Mouse (Mus musculus) kidney, embryonic 14.5 days (tissue): ENCODE data around the gene Tube1. TPM values are rescaled to one million over a fixed set of nuclear protein-coding genes. Genes with fewer than 3 reads are reported as not detected.

Experiments used
- ATAC-seq: fragments of 200-750 bp; cut with Nextera tagmentation; 2 replicates; pipeline ENCODE4 v1.8.0; 2017; ENCODE audit warnings: moderate number of reproducible peaks, mild to moderate bottlenecking, moderate TSS enrichment, moderate library complexity; ENCODE audit not compliant: low FRiP score, low TSS enrichment
- H3K27ac ChIP-seq: fragments of 300-500 bp; sonication (generic); 2 replicates; pipeline ENCODE4 v1.5.1; 2014; ENCODE audit warnings: low read depth, mild to moderate bottlenecking, low read length, moderate library complexity, mixed read lengths
- H3K27me3 ChIP-seq: fragments of 300-500 bp; sonication (generic); 2 replicates; pipeline ENCODE4 v1.6.1; 2014; ENCODE audit warnings: mild to moderate bottlenecking, low read length; ENCODE audit not compliant: control insufficient read depth, insufficient read depth
- H3K36me3 ChIP-seq: fragments of 300-500 bp; sonication (generic); 2 replicates; pipeline ENCODE4 v1.6.1; 2014; ENCODE audit warnings: low read length, mixed read lengths; ENCODE audit not compliant: control insufficient read depth, insufficient read depth
- H3K4me1 ChIP-seq: fragments of 300-500 bp; sonication (generic); 2 replicates; pipeline ENCODE4 v1.6.1; 2014; ENCODE audit warnings: low read length, mixed read lengths; ENCODE audit not compliant: control insufficient read depth, insufficient read depth
- H3K4me2 ChIP-seq: fragments of 300-500 bp; sonication (generic); replicated peaks from 2 replicates; pipeline ENCODE4 v1.6.1; 2014; ENCODE audit warnings: low read depth, mild to moderate bottlenecking, low read length
- H3K4me3 ChIP-seq: fragments of 300-500 bp; sonication (generic); 2 replicates; pipeline ENCODE4 v1.5.1; 2014; ENCODE audit warnings: mild to moderate bottlenecking, low read length
- H3K9ac ChIP-seq: fragments of 300-500 bp; sonication (generic); 2 replicates; pipeline ENCODE4 v1.6.1; 2014; ENCODE audit warnings: low read depth, mild to moderate bottlenecking, low read length, moderate library complexity
- H3K9me3 ChIP-seq: fragments of 300-500 bp; sonication (generic); 2 replicates; pipeline ENCODE4 v1.6.1; 2016; ENCODE audit warnings: low read length; ENCODE audit not compliant: control insufficient read depth
- WGBS: fragments of 180-500 bp; shearing (Covaris S2); extraction: QIAGEN DNeasy Blood & Tissue Kit; methylation state at CpG from one replicate; pipeline ENCODE4 v1.1.7; 2014; 5-methylcytosine and 5-hydroxymethylcytosine counted together
- polyA plus RNA-seq: library from polyadenylated mRNA; unstranded; fragments of >200 nt; fragmentation: Nextera tagmentation; extraction: Ambion mirVana; gene quantifications from 2 replicates; pipeline ENCODE4 v1.2.1, GENCODE M21; 2014

Tube1 gene
- polyA plus RNA-seq, 1 experiment from 2014 or later, result 21.5 TPM

GRCm38 (mm10) chr10:39161406-39161805 is 27.6 kb downstream of the Tube1 start:
- WGBS, result 83% methylated on average over 1 of the region's 1 CpGs
- Histone ChIP-seq H3K27me3 (no peaks in the 10 kb centered on the region), H3K4me3 (no peak overlapping the region), H3K4me2 (no peak overlapping the region), H3K27ac (no peak overlapping the region), H3K9ac (no peak overlapping the region), H3K9me3 (no peaks in the 10 kb centered on the region), H3K4me1 (peaks cover 11% of the 10 kb centered on the region; the same call in 1 of the 2 replicates), H3K36me3 (no peaks in the 10 kb centered on the region)
- no peak for ATAC-seq

- ATAC-seq, result peak; percentile 49; the same call in 1 of the 2 replicates
- Histone ChIP-seq H3K4me2 (peak overlapping the region; percentile 25), H3K4me3 (0 out of 2 replicates have a peak overlapping the region, but pooled peaks have one; percentile 5), H3K4me1 (peaks cover 11% of the 10 kb centered on the region; the same call in 1 of the 2 replicates), H3K36me3 (no peaks in the 10 kb centered on the region), H3K9ac (0 out of 2 replicates have a peak overlapping the region, but pooled peaks have one; percentile 28), H3K27ac (no peak overlapping the region; the same call in 1 of the 2 replicates), H3K9me3 (no peaks in the 10 kb centered on the region), H3K27me3 (no peaks in the 10 kb centered on the region)
- 18% methylated on average over 18 of the region's 18 CpGs for WGBS
Measured at GRCm38 (mm10) chr10:39162666-39163484, 29.1 kb downstream of the Tube1 start.

- Histone ChIP-seq H3K4me2 (peak within 1 kb of the TSS; percentile 25), H3K9ac (0 out of 2 replicates have a peak within 1 kb of the TSS, but pooled peaks have one; percentile 28), H3K27me3 (no peaks in the 10 kb centered on the region), H3K27ac (no peak within 1 kb of the TSS; the same call in 1 of the 2 replicates), H3K4me1 (peaks cover 11% of the 10 kb centered on the region; the same call in 1 of the 2 replicates), H3K36me3 (no peaks in the 10 kb centered on the region), H3K4me3 (0 out of 2 replicates have a peak within 1 kb of the TSS, but pooled peaks have one; percentile 5), H3K9me3 (no peaks in the 10 kb centered on the region)
- ATAC-seq, result no peak
- WGBS, result 88% methylated on average over 10 of the region's 10 CpGs
Measured at GRCm38 (mm10) chr10:39163694-39164093, 29.9 kb downstream of the Tube1 start, which contains the start of gene Ccn6. Ccn6 (minus strand) TSS chr10:39163794.

- Histone ChIP-seq H3K27ac (no peak overlapping the region), H3K9ac (0 out of 2 replicates have a peak overlapping the region, but pooled peaks have one; percentile 14), H3K4me3 (peak overlapping the region; percentile 22; the same call in 1 of the 2 replicates)
Measured at GRCm38 (mm10) chr10:39165632-39166115, 31.9 kb downstream of the Tube1 start.

GRCm38 (mm10) chr10:39167611-39168010 is 33.8 kb downstream of the Tube1 start:
- Histone ChIP-seq H3K4me2 (no peak overlapping the region), H3K27me3 (no peaks in the 10 kb centered on the region), H3K27ac (no peak overlapping the region), H3K9me3 (no peaks in the 10 kb centered on the region), H3K4me1 (peaks cover 16% of the 10 kb centered on the region; the same call in 1 of the 2 replicates), H3K36me3 (no peaks in the 10 kb centered on the region), H3K9ac (no peak overlapping the region), H3K4me3 (no peak overlapping the region)
- no peak for ATAC-seq
- WGBS, result 59% methylated on average over 11 of the region's 11 CpGs

More at GRCm38 (mm10) chr10:39165632-39166115, 31.9 kb downstream of the Tube1 start:
- Histone ChIP-seq H3K9me3 (no peaks in the 10 kb centered on the region), H3K36me3 (no peaks in the 10 kb centered on the region), H3K4me2 (peak overlapping the region; percentile 33), H3K4me1 (peaks cover 13% of the 10 kb centered on the region; the same call in 1 of the 2 replicates), H3K27me3 (no peaks in the 10 kb centered on the region)
- ATAC-seq, result no peak
- WGBS, result 21% methylated on average over 11 of the region's 11 CpGs

- H3K27ac ChIP-seq, result no peak overlapping the region
- no peaks in the 10 kb centered on the region for H3K36me3 ChIP-seq
- no peaks in the 10 kb centered on the region for H3K27me3 ChIP-seq
- peaks cover 13% of the 10 kb centered on the region; the same call in 1 of the 2 replicates for H3K4me1 ChIP-seq
- no peak overlapping the region for H3K9ac ChIP-seq
- H3K4me2 ChIP-seq, result no peak overlapping the region
- no peak overlapping the region for H3K4me3 ChIP-seq
- ATAC-seq, result peak; percentile 21; the same call in 1 of the 2 replicates
- 49% methylated on average over 9 of the region's 9 CpGs for WGBS
- H3K9me3 ChIP-seq, result no peaks in the 10 kb centered on the region
Measured at GRCm38 (mm10) chr10:39169642-39170041, 35.9 kb downstream of the Tube1 start.

- H3K27ac ChIP-seq, result no peak overlapping the region
- H3K4me3 ChIP-seq, result no peak overlapping the region
- WGBS, result 10% methylated on average over 8 of the region's 8 CpGs
- H3K36me3 ChIP-seq, result no peaks in the 10 kb centered on the region
- no peak overlapping the region for H3K4me2 ChIP-seq
- no peak for ATAC-seq
- peaks cover 13% of the 10 kb centered on the region; the same call in 1 of the 2 replicates for H3K4me1 ChIP-seq
- no peaks in the 10 kb centered on the region for H3K27me3 ChIP-seq
- no peaks in the 10 kb centered on the region for H3K9me3 ChIP-seq
- H3K9ac ChIP-seq, result no peak overlapping the region
Measured at GRCm38 (mm10) chr10:39170181-39170580, 36.4 kb downstream of the Tube1 start.

- no peak overlapping the region for H3K4me3 ChIP-seq
- peaks cover 13% of the 10 kb centered on the region; the same call in 1 of the 2 replicates for H3K4me1 ChIP-seq
- no peak overlapping the region for H3K4me2 ChIP-seq
- no peak overlapping the region for H3K27ac ChIP-seq
- WGBS, result 20% methylated on average over 6 of the region's 6 CpGs
- H3K9ac ChIP-seq, result no peak overlapping the region
- ATAC-seq, result peak; percentile 25
- no peaks in the 10 kb centered on the region for H3K36me3 ChIP-seq
- H3K27me3 ChIP-seq, result no peaks in the 10 kb centered on the region
- H3K9me3 ChIP-seq, result no peaks in the 10 kb centered on the region
Measured at GRCm38 (mm10) chr10:39170706-39171105, 36.9 kb downstream of the Tube1 start.
